Mouse (Mus musculus) lung, adult 2 months (tissue): ENCODE measurements around the gene Tmem179. TPM values are rescaled to one million over a fixed set of nuclear protein-coding genes. Genes with fewer than 3 reads are reported as not detected.

Experiments used
- DNase-seq: peaks from one replicate; pipeline ENCODE4 v3.0.0; 2022
- H3K4me1 ChIP-seq: fragments of 200-500 bp; 2 replicates; pipeline ENCODE4 v1.6.1; 2011; ENCODE audit warnings: low read length; ENCODE audit not compliant: control insufficient read depth, insufficient read depth
- H3K4me3 ChIP-seq: fragments of 200-500 bp; replicated peaks from 2 replicates; pipeline ENCODE3; 2011; ENCODE audit warnings: low read depth, mild to moderate bottlenecking, control low read depth, low read length; ENCODE audit errors: extremely low read depth
- CTCF ChIP-seq: fragments of 200-500 bp; IDR thresholded peaks from 2 replicates; pipeline ENCODE4 v1.5.1; 2011; ENCODE audit warnings: mild to moderate bottlenecking, low read length, control low read depth; ENCODE audit not compliant: insufficient read depth
- POLR2A ChIP-seq: fragments of 200-500 bp; IDR thresholded peaks from 2 replicates; pipeline ENCODE4 v1.6.1; 2011; ENCODE audit warnings: low read depth, mild to moderate bottlenecking, control low read depth, low read length, borderline replicate concordance; ENCODE audit errors: extremely low read depth
- WGBS: fragments of 180-500 bp; shearing (Covaris S2); methylation state at CpG from one replicate; pipeline ENCODE4 v1.1.7; 2018; 5-methylcytosine and 5-hydroxymethylcytosine counted together
- polyA plus RNA-seq: library from polyadenylated mRNA; depleted of rRNA; stranded (reverse); fragments of >200 nt; gene quantifications from 2 replicates; pipeline ENCODE4 v1.2.3, GENCODE M21; 2012

Gene Tmem179
- polyA plus RNA-seq, 1 experiment, result 0.09 TPM

DNA sequence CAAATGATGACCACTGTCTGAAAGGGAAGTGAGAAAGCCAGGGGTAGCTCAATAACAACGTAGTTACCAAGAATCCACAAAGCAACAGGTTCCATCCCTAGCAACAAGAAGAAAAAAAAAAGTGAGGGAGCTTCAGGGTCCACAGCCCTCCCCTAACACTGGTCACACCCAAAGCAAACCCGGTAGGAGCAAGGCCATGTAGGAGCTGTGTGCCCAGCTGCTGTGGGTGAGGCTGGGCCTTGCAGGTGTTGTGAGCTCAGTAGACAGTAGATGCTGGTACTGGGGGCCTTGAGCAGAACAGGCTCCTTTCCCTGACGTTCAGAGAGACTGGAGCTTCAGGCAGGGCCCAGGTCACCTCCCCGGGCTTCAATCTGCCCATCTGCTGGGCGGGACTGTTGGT is 36.0 kb upstream of the Tmem179 start:
- no peak for DNase-seq
- TF ChIP-seq POLR2A, result no peak
- TF ChIP-seq CTCF, result no peak
- WGBS, result 55% methylated on average over 5 of the region's 5 CpGs
- Histone ChIP-seq H3K4me3 (no peak overlapping the region), H3K4me1 (no peaks in the 10 kb centered on the region)

DNA sequence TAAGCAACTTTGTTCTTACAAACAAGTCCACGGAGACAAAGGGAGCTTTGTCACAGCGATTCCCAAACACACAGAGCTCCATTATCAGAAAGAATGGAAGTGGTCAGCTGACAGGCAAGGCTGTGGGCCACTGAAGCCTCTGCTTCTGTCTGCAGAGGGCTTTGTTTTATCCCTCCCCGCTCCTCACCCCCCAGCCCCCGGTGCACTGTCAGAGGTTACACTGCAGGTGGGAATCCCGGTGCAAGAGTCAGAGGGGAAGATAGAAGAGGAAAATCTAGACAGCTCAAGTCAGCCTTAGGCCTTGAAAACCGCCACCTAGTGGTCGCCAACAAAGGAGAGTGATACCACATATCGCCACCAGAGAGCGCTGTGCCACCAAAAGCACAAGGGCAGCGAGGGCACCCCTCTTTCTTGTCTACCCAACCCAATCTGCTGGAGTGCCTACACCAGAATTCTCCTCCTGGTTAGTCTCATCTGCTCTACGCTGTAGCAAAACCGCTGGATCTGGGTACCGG is 35.4 kb upstream of the Tmem179 start:
- H3K4me3 ChIP-seq, result no peak overlapping the region
- WGBS, result 10% methylated on average over 13 of the region's 13 CpGs
- TF ChIP-seq CTCF (peak; percentile 100), POLR2A (no peak)
- H3K4me1 ChIP-seq, result no peaks in the 10 kb centered on the region
- peak; percentile 91 for DNase-seq

DNA sequence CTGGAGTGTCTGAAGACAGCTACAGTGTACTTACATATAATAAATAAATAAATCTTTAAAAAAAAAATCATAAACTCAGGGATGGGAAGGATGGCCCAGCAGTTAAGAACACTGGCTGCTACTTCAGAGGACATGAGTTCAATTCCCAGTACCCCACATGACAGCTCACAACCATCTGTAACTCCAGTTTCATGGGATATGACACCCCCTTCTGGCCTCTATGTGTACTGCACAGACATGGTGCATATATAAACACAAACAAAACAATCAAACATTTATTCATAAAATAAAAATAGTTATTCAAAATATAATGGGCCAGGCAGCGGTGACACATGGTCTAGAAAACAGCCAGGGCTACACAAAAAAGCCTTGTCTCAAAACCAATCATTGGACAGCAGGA is 32.7 kb upstream of the Tmem179 start:
- 86% methylated on average over 1 of the region's 1 CpGs for WGBS
- no peak for DNase-seq
- Histone ChIP-seq H3K4me3 (no peak overlapping the region), H3K4me1 (no peaks in the 10 kb centered on the region)
- no peak for TF ChIP-seq CTCF
- no peak for TF ChIP-seq POLR2A

DNA sequence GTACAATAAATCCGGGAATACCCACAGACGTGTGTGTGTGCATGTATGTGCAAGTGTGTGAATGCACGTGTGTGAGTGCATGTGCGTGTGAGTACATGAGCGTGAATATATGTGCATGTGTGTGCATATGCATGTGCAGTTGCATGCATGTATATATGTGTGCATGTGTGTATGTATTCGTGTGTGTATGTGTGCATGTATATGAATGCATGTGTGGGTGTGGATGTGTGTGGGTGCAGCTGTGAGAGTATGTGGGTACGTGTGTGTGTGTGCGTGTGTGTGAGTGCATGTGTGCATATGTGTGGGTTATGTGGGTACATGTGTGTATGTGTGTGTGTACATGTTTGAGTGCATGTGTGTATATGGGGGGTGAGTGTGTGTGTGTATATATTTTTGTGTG is 29.6 kb upstream of the Tmem179 start:
- Histone ChIP-seq H3K4me3 (no peak overlapping the region), H3K4me1 (no peaks in the 10 kb centered on the region)
- DNase-seq, result no peak
- no peak for TF ChIP-seq CTCF
- TF ChIP-seq POLR2A, result no peak
- 91% methylated on average over 8 of the region's 8 CpGs for WGBS

DNA sequence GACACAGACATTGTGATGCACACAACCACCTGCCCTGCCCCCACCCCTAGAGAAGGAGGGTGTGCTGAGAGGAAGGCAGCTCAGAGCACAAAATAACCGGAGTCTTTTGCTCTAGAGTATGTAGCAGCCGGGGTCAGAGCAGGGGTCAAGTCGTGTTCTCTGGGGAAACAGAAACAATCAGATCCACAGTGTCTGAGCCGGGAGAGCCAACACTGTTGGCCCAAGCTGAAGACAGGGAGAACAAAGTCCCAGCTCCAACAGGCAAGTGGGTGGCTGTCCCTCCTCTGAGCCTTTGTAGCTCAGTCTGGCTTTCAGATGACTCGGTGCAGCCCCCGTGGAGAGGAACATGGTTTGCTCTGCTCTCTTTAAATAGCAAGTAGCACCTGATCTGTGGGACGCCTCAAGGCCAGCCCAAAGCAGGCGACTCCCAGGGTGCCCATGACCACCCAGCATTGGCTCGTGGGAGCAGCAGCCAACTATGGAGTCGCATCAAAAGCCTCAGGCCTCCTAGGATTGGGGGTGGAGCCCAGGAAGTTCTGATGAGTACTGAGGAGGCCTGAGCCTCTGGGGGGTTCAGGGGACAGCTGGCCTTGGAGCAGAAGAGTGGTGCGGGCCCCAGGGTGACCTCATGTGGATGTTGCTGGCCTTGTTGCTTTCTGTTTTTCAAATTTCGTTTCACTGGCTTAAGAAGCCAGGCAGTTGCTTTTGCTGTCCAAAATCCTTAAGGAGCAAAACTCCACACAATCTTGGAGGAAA is 28.6 kb upstream of the Tmem179 start:
- 46% methylated on average over 12 of the region's 12 CpGs for WGBS
- Histone ChIP-seq H3K4me3 (no peak overlapping the region), H3K4me1 (no peaks in the 10 kb centered on the region)
- no peak for TF ChIP-seq POLR2A
- TF ChIP-seq CTCF, result no peak
- no peak for DNase-seq

DNA sequence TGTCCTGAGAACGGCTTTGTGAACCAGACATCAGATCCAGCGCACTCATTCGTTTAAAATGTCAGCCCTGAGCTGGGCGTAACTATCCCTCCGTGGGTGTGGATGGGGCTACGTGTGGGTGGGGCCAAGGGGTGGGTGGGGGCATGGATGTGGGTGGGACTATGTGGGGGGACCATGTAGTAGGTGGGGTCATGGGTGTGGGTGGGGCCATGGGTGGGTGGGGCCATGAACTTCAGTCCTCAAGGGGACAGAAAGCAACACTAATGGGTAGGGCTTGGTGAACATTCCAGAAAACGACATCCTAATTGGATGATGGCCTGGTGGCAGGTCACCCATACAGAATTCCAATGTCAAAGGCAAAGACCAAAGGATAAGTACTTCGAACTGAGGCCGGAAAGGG is 27.4 kb upstream of the Tmem179 start:
- WGBS, result 69% methylated on average over 9 of the region's 9 CpGs
- Histone ChIP-seq H3K4me3 (no peak overlapping the region), H3K4me1 (no peaks in the 10 kb centered on the region)
- TF ChIP-seq POLR2A, result no peak
- TF ChIP-seq CTCF, result no peak
- DNase-seq, result no peak

DNA sequence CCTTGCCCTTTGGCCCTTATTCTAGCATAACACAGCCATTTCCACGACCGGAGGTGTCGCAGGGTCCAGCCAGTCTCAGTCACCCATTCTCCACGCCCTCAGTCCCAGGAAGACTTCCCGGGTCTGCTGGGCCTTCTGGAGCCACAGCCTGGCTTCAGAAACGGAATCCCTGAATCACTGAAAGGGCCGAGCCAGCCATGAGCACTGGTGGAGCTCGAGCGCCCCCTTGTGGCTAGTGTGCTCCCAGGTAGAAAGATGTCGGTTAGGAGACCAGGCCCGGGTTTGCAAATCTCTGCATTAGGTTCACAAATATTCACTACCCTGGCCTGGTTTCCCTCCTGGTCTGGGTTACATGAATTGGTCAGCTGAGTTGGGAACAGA is 26.4 kb upstream of the Tmem179 start:
- no peaks in the 10 kb centered on the region for H3K4me1 ChIP-seq
- DNase-seq, result peak; percentile 83
- 7% methylated on average over 11 of the region's 11 CpGs for WGBS
- TF ChIP-seq CTCF (peak; percentile 82), POLR2A (no peak)
- no peak overlapping the region for H3K4me3 ChIP-seq

DNA sequence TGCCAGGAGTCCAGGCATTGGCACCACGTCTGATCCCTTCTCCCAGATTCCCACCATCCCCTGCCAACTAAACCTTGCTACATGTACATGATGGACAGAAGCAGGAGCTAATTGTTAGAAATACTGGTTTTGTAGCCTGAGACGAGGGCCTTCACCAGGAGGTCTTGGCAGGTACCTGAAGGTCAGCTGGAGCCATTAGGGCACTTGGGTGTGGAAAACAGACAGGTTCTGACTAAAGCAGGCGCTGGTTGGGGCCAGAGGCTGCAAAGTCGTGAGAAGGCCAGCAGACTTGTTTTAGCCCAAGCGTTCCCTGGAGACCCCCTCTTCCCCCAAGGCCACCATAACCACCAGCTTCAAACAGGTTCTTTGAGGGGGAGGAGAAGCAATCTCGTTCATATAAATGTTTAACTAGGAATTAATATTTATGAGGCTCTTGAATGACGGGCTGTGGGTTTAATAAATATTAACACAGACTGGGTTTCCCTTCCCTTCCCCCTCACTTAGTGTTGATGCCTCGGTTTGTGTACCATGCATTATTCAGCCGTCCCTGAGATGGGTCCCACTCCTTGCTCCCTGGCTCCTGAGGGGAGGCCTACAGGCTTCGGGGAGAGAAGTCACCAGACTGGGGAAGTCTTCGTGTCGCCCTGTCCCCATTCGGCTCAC is 25.8 kb upstream of the Tmem179 start:
- no peak for TF ChIP-seq CTCF
- TF ChIP-seq POLR2A, result no peak
- WGBS, result 73% methylated on average over 13 of the region's 13 CpGs
- H3K4me1 ChIP-seq, result no peaks in the 10 kb centered on the region
- no peak overlapping the region for H3K4me3 ChIP-seq
- no peak for DNase-seq

DNA sequence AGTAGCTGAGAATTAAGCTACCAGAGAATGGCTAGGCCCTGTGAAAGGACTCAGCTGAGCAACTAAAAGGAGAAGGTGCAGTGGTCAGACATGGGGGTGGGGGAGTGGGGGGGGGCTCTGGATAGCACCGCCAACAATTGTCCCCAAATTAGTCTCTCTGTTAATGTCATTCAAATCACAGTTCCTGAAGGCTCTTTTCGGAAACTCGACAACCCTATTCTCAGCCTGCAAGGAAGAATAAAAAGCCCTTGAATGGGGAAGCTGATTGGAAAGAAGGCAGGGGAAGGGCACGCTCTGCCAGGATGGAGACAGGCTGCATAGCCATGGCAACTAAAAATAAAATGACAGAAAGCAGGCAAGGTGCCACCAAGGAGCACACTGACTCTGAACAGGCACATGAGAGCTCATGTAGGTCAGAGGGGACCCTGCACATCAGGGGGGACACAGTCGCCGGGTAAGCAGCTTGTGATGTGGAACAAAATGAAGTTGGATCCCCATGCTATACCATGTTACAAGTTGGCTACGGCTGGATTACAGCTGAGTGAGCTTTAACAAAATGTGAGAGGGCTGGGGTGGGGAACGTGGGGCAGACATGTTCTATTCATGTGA is 25.0 kb upstream of the Tmem179 start:
- TF ChIP-seq POLR2A (no peak), CTCF (no peak)
- whole genome bisulfite sequencing, result 81% methylated on average over 8 of the region's 8 CpGs
- no peaks in the 10 kb centered on the region for H3K4me1 ChIP-seq
- DNase-seq, result no peak
- no peak overlapping the region for H3K4me3 ChIP-seq
